Mouse (Mus musculus): ENCODE measurements around the gene Sh3bp4.

Sh3bp4 gene

DNA sequence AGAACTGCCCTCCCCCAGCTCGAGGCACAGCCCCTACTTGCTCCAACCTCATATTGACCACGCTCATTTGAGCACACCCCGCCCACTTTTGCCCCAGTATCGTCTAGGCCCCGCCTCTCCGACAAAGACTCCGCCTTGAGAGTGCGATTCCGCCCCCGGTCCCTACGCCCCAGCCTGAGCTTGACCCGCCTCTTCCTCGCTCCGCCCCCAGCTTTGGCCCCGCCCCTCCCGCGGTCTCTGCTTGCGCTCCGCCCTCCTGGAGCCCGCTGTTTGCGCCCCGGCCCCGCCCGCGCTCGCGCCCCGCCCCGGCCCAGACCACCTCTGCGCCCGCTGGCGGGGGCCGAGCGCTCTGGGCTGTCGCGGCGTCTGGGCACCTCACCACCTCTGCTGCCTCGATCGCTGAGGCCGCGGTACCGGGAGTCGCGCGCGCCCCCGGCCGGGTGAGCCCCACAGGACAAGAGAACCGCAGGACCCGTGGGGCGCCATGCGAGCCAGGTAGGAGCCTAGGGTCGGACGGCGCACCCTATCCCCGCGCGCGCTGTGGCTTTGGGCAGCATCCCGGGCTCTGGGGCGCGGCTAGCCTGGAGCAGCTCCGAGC lies at the start of gene Sh3bp4:
Gene Sh3bp4 (plus strand): TSS at position 313 of the 598 bp plus-strand sequence.
- peak; percentile 100 for DNase-seq (ENCODE audit: low spot score)

GRCm38 (mm10) chr1:89022997-89023396 lies 47.2 kb upstream of the Sh3bp4 start:
- DNase-seq (ENCODE audit: low spot score): no peak

DNA sequence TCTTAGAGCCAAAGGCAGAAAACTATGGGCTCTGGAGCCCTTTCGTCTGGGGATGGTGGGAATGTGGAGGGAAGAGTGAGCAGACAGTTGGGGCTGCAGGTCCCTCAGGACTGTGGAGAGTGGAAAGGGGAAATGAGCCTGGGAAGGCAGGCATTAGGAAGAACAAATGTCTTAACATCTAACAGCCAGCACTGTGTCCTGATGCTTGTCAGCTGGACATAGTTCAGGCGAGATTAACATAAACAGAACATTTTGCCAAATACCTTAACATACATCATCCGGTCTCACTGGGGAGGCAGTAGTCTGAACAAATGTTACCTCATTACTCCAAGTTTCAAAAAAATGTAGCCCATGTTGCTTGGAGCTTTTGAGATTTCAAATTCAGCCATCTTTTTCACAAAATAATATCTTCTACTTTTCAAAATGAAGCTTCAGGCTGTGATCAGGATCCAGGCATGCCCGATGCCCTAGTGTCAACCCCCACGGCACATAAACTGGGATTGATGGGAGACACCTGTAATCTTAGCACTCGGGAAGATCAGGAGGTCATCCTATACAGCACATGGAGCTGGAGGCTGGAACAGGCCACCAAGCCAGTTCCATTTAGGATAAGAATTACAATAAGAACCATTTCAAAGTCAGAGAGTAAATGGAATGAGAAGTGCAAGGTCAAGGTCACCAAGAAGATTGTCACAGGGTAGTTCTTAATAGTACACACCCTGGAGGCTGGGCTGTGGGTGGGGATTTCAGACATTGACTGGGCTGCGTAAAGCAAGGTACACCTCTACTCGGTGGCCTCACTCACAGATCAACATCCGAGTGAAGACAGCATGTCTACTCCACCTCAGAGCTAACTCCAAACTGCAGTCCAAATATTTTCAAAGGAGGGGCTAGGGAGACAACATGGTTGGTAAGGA lies 45.3 kb upstream of the Sh3bp4 start:
- no peak for DNase-seq (ENCODE audit: low spot score)

DNA sequence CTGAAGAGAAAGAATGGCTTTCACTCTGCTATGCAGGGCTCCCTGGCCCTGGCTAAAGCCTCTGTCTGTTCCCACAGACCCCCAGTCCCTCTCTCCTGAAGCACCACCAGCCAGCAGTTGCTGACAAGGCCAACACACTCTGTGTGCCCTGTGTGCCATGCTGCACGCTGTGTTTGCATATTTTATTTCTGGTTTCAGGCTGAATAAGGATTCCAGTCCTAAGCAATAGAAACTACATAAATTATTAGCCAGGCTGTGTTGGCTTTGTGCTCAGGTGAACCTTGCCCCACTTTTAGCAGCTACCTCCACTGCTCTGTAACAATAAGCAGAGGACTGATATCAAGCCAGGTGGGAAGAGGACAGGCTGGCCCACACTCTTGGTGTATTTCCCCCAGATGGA lies 44.2 kb upstream of the Sh3bp4 start:
- no peak for DNase-seq (ENCODE audit: low spot score)

DNA sequence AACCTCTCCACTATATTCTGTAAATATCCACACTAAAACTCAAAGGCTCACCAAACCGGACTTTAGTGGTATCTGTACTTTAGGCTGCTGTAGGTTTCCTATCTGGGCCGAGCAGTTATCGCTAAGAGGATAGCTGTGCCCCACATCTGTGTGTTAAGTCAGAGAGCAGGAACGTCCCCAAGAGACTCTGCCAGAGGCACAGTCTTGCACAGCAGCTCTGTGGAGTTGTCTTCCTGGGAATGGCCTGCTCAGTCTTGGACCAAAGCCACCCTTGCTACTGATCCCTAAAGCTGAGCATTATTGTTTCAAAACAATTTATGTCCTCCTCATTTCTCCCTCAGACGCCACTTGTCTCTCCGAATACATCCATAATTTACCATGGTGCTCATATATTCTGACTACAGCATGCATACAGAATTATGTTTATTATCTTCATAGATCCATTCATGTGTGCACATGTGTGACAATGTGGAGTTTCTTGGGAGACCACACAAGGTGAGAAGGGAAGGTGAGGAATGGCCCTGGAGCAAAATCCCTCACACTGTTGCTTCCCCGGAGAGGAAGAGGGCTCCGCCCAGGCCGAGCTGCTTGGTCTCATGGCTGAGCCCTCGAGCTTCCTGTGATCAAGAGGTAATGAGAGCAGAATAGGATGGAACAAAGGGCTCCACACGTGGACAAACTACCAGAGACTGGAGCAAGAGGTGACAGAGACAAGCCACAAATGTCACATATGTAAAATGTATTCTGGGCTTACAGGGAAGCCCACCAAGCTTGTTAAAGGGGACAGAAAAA lies 40.9 kb upstream of the Sh3bp4 start:
- no peak for DNase-seq (ENCODE audit: low spot score)

GRCm38 (mm10) chr1:89033661-89034060 lies 36.6 kb upstream of the Sh3bp4 start:
- DNase-seq (ENCODE audit: low spot score): no peak

DNA sequence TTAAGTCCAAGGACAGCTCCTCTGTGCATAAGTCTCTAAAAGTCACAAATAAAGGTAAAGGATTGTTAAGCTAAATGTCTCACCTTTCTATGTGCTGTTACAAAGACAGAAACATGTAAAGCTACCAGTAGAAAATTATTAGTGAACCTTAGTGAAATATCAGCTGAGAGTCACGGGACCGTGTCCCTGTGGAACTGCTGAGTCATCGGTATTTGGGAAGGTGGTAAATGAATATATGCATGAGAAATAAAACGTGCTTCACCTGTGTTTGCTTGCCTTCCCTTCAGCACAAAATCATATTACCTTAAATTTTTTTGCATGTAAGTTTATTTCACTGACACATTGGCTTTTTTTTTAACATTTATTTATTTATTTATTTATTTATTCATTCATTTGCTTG lies 36.2 kb upstream of the Sh3bp4 start:
- DNase-seq (ENCODE audit: low spot score): no peak

GRCm38 (mm10) chr1:89035115-89035514 lies 35.1 kb upstream of the Sh3bp4 start:
- no peak for DNase-seq (ENCODE audit: low spot score)

DNA sequence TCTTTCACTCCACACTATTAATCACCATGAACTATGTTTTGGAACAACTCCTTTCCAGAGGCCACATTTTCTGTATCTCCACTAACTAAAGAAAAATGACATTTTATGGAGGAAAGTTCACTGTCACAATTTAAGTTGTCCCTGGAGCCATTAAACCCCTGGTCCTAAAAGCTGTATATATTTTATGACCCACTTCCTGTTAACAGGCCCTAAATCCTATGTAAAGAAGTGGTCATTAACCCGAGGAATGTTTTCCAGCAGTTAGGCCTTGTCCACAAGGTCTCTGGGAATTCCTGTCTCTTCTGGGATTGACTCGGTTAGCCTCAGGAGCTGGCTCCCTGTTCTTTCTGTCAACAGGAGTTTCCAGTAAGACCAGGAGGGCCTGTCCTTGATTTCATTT lies 30.4 kb upstream of the Sh3bp4 start:
- DNase-seq (ENCODE audit: low spot score): no peak

GRCm38 (mm10) chr1:89041290-89041689 lies 28.9 kb upstream of the Sh3bp4 start:
- DNase-seq (ENCODE audit: low spot score): no peak

- DNase-seq (ENCODE audit: low spot score): no peak
These were observed 28.1 kb upstream of the Sh3bp4 start for GRCm38 (mm10) chr1:89042081-89042480.

DNA sequence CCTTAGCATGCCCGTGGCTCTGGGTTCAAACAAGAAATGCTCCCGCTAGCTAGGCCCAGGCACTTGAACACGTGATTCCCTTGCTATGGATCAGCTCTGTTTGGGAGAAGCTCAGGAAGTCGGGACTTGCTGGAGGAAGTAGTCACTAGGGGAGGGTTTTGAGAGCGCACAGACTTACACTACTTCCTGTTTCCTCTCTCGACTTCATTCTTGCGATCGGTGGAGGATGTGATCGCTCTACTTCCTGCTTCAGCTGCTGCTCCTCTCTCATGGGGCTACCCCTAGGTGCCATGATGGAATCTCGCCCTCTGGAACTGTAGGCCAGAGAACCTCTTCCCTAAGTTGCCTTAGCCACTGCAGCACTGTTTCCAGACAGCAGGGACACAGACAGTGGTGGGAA lies 27.3 kb upstream of the Sh3bp4 start:
- DNase-seq (ENCODE audit: low spot score): no peak

DNA sequence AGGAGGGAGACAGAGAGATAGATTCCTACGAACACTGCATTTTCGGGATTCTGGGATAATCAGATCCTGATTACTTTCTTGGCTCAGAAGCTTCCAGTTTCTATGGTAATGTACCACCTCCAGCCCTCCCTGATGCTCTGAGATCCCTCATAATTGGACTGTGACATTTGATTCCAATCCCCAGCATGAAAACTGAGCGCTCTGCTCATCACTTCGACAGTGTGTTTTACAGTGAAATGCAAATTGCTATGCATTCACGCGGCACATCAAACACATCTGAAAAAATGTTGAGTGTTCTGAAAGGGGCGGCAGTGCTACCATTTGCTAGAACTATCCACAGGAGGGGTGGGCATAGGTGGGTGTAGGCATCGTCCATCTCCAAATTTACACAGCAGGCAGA lies 24.8 kb upstream of the Sh3bp4 start:
- no peak for DNase-seq (ENCODE audit: low spot score)

DNA sequence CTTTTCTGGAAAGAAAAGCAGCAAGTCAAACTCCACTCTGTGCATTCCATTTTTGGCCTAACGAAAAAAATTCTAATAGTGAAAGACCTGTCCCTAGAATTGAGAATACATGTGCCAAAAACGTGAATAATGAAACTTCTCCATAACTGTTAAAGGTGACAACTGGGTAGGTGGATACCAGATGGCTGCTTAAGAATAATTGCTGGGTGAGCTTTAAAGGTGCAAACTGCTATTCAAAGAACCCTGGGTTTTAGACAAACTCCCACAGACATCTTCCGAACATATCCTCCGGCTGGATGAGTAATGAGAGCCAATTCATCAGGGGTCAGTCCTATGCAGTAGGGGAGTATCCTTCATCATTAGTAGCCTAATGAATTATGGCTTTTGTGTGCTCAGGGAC lies 20.7 kb upstream of the Sh3bp4 start:
- no peak for DNase-seq (ENCODE audit: low spot score)

- DNase-seq (ENCODE audit: low spot score): no peak
These were observed 14.0 kb upstream of the Sh3bp4 start for GRCm38 (mm10) chr1:89056175-89056574.

DNA sequence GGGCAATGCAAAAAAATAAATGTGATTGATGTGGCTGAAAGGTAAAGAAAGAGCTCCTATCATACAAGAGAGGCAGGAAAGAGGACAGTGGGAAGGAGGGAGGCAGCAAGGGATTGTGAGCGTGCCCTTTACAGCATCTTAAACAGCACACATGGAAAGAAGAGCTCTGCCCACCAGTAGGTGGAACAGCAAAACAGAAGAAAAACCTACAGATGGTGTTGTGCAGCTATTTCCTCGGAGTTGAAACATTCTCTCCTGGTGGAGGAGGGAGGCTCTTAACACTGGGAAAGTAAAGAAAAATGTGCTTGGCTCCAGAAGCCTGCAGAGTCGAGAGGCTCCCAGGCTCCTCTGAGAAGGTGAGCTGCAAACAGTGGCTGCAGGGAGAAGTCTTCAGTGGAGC lies 12.8 kb upstream of the Sh3bp4 start:
- no peak for DNase-seq (ENCODE audit: low spot score)

DNA sequence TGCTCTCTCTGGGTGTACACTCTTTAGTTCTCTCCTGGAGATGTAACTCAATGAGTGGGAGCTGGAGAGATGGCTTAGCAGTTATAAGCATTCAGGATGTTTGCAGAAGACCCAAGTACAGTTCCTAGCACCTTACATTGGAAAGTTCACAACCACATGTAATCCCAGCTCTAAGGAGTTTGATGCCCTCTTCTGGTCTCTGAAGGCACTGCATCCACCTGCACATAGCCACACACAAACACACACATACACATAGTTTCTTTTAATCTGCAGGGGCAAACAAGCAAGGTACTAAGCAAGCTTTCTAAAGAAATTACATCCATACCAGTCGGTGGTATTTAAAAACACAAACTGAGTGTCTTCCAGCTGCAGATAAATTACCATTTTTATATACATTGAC lies 12.2 kb upstream of the Sh3bp4 start:
- no peak for DNase-seq (ENCODE audit: low spot score)

DNA sequence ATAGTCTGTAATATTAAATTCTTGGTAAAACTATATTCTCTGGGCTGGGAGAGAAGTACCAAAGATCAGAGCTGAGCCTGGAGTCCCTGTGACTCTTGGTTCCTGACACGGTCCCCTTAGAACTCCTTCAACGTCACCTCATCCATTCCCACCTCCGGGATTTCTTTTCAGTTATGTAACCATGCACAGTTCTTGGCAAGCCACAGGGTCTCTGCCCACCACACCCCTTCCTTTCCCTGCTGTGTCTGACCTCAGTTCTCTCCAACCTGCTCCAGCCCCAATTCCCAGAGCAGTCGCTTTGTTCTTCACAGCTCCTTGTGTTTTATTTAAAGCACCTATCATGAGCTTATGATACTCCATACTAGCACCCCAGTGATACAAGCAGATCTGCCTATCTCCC lies 7.2 kb upstream of the Sh3bp4 start:
- DNase-seq (ENCODE audit: low spot score): no peak

DNA sequence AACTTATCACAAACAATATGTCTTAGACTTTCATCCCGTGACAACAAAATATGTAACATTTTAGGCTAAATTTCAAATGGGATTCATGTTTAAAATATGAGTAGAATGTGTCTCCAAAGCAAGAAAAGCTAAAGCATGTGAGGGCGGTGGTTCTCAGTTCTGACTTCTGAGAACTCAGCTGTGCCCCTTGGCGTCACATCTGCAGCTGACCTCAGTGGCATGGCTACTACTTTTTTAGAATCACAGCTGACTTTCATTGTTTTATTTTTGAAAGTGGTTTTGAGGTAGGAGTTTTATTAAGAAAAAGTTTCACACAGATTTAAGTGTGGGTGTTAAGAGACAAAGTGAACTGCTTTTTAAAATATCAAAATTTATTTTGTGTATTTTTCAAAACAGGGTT lies 6.4 kb upstream of the Sh3bp4 start:
- DNase-seq (ENCODE audit: low spot score): no peak

DNA sequence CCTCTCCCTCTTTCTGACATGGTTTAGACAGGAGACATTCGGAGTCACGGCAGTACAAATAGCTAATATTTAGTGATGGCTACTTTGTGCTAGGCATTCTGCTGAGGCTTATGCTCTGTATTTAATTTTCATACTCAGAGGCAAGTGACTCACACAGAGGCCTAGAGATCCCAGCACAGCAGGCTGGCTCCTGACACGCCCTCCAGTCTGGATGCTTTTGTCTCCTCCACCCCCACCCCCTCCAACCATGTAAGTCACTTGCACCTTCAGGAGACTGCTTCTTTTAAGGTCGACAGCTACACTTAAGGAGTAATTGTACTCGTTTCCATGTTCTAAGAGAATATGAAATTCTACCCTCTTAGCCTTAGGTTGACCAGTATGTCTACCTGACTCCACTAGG lies 1.4 kb upstream of the Sh3bp4 start:
- DNase-seq (ENCODE audit: low spot score): no peak

DNA sequence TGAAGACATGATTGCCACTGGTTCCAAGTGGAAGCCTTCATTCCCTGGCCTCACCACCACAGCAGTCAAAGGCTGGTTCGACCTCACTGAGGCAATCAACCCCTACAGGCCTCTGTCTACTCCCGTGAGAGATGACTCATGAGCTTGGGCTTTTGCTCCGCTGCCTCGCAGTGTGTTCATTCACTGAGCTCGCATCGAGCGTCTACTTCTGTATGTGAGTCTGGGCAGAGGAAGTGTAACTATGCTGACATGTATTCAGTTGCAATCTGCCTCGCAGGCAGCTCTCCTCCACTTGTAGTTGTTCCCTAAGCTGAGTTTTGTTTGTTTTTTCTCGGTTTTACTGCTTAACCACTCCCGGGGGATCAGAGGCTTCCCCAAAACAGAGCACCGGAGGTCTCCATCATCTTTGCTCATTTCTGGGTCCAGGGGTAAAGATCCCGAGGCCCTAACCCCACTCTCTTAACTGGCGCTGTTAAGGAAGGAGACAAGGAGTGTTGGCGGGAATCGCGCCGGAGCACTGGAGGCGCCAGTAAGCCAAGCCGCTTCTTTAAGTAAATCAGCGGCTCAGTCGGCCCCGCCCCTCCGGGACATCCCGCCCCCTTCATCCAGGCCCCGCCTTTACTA lies 624 bp upstream of the Sh3bp4 start:
- DNase-seq (ENCODE audit: low spot score): peak; percentile 69

- DNase-seq (ENCODE audit: low spot score): peak; percentile 36
These were observed 701 bp downstream of the Sh3bp4 start for GRCm38 (mm10) chr1:89070871-89071361.
